Mouse (Mus musculus) lung, postnatal 0 days (tissue): Measurements from ENCODE around the gene Fktn. TPM values are rescaled to one million over a fixed set of nuclear protein-coding genes. Genes with fewer than 3 reads are reported as not detected.

Experiments used
- ATAC-seq: fragments of 200-750 bp; cut with Nextera tagmentation; 2 replicates; pipeline ENCODE4 v1.8.0; 2017; ENCODE audit warnings: moderate library complexity
- DNase-seq: peaks from one replicate; pipeline ENCODE4 v3.0.0-alpha.2; 2016; ENCODE audit warnings: low spot score
- H3K27ac ChIP-seq: fragments of 300-500 bp; sonication (generic); 2 replicates; pipeline ENCODE4 v1.5.1; 2014; ENCODE audit warnings: antibody characterized with exemption, mild to moderate bottlenecking, low read length, mixed read lengths
- H3K27me3 ChIP-seq: fragments of 300-500 bp; sonication (generic); replicated peaks from 2 replicates; pipeline ENCODE4 v1.6.1; 2014; ENCODE audit warnings: low read length, mixed read lengths; ENCODE audit not compliant: insufficient read depth
- H3K36me3 ChIP-seq: fragments of 300-500 bp; sonication (generic); 2 replicates; pipeline ENCODE4 v1.6.1; 2014; ENCODE audit warnings: low read length, mixed read lengths; ENCODE audit not compliant: insufficient read depth
- H3K4me1 ChIP-seq: fragments of 300-500 bp; sonication (generic); 2 replicates; pipeline ENCODE4 v1.6.1; 2014; ENCODE audit warnings: antibody characterized with exemption, low read depth, low read length, mixed read lengths; ENCODE audit not compliant: insufficient read depth
- H3K4me2 ChIP-seq: fragments of 300-500 bp; sonication (generic); replicated peaks from 2 replicates; pipeline ENCODE4 v1.6.1; 2014; ENCODE audit warnings: low read depth, mild to moderate bottlenecking, low read length, moderate library complexity, mixed read lengths
- H3K4me3 ChIP-seq: fragments of 300-500 bp; sonication (generic); 2 replicates; pipeline ENCODE4 v1.5.1; 2014; ENCODE audit warnings: low read depth, low read length
- H3K9ac ChIP-seq: fragments of 300-500 bp; sonication (generic); replicated peaks from 2 replicates; pipeline ENCODE4 v1.6.1; 2014; ENCODE audit warnings: low read depth, mild to moderate bottlenecking
- H3K9me3 ChIP-seq: fragments of 300-500 bp; sonication (generic); 2 replicates; pipeline ENCODE4 v1.6.1; 2016; ENCODE audit warnings: low read length, mixed read lengths
- CTCF ChIP-seq: IDR thresholded peaks from 2 replicates; pipeline ENCODE4 v1.5.1; 2016; ENCODE audit warnings: antibody characterized with exemption, mild to moderate bottlenecking
- EP300 ChIP-seq: IDR thresholded peaks from 2 replicates; pipeline ENCODE4 v1.6.1; 2016; ENCODE audit warnings: antibody characterized with exemption, mild to moderate bottlenecking, control low read depth
- WGBS: fragments of 180-500 bp; shearing (Covaris S2); extraction: QIAGEN DNeasy Blood & Tissue Kit; methylation state at CpG from one replicate; pipeline ENCODE4 v1.1.7; 2014; 5-methylcytosine and 5-hydroxymethylcytosine counted together
- polyA plus RNA-seq: library from polyadenylated mRNA; unstranded; fragments of >200 nt; fragmentation: Nextera tagmentation; extraction: Ambion mirVana; gene quantifications from 2 replicates; pipeline ENCODE4 v1.2.1, GENCODE M21; 2015

Gene Fktn
- polyA plus RNA-seq, 1 experiment from 2014 or later = 8.8 TPM

DNA sequence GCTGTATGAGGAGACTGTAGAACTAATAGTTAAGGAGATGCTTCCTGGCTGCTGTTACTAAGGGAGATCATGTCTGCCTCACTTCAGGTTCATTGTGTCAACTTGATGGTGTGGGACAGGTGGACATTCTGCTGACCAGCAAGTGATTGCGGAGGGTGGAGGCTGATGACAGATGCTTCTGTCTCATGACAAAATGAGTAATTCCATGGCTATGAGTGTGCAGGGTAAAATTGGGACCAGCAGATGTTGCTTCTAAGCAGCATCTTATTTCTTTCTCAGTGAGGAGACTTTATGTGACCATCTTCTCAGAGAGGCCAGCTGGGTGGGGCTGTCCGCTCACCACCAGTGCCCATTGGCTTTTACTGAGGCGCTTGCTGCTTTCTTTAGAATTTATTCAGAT, 45.9 kb downstream of the Fktn start:
- H3K36me3 ChIP-seq = 0 out of 2 replicates have a peak, but pooled peaks cover 5% of the 10 kb centered on the region
- no peaks in the 10 kb centered on the region for H3K27me3 ChIP-seq
- H3K4me2 ChIP-seq = no peak overlapping the region
- no peak overlapping the region for H3K27ac ChIP-seq
- no peak overlapping the region for H3K4me3 ChIP-seq
- no peak for DNase-seq
- H3K9ac ChIP-seq = no peak overlapping the region
- no peaks in the 10 kb centered on the region for H3K4me1 ChIP-seq
- ATAC-seq = no peak
- TF ChIP-seq EP300 (no peak), CTCF (no peak)
- WGBS = 97% methylated on average over 3 of the region's 3 CpGs
- no peaks in the 10 kb centered on the region for H3K9me3 ChIP-seq

DNA sequence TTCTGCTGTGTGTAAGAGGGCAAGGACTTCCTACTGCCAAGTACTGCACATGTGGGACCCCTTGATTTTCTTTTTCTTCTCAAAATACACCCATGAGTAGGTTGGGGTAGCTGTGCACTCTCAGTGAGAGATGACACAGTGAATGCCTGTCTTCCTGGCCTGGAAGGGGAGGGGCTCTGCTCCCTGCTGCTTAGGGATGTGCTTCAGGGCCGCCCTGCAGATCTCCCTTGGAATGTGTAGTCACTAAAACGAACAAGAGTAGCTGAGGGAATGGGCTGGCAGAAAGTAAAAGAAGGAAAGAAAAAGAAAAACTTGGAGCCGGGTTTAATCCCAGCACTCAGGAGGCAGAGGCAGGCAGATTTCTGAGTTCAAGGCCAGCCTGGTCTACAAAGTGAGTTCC, 48.7 kb downstream of the Fktn start:
- ATAC-seq = no peak
- WGBS = 49% methylated on average over 3 of the region's 3 CpGs

GRCm38 (mm10) chr4:53770958-53771735, 57.3 kb downstream of the Fktn start:
- ATAC-seq (no peak), DNase-seq (no peak)
- H3K9me3 ChIP-seq = no peaks in the 10 kb centered on the region
- no peak overlapping the region for H3K27ac ChIP-seq
- no peak for TF ChIP-seq CTCF
- no peak for TF ChIP-seq EP300
- no peak overlapping the region for H3K4me3 ChIP-seq
- no peaks in the 10 kb centered on the region for H3K4me1 ChIP-seq
- no peaks in the 10 kb centered on the region for H3K27me3 ChIP-seq
- H3K36me3 ChIP-seq = no peaks in the 10 kb centered on the region
- no peak overlapping the region for H3K4me2 ChIP-seq
- no peak overlapping the region for H3K9ac ChIP-seq
- 42% methylated on average over 6 of the region's 6 CpGs for WGBS

More for the DNA sequence above, 48.7 kb downstream of the Fktn start:
- Histone ChIP-seq H3K9me3 (no peaks in the 10 kb centered on the region), H3K4me3 (no peak overlapping the region), H3K4me2 (no peak overlapping the region), H3K4me1 (no peaks in the 10 kb centered on the region), H3K27me3 (no peaks in the 10 kb centered on the region), H3K27ac (no peak overlapping the region), H3K36me3 (0 out of 2 replicates have a peak, but pooled peaks cover 5% of the 10 kb centered on the region), H3K9ac (no peak overlapping the region)
- TF ChIP-seq CTCF (no peak), EP300 (no peak)
- no peak for DNase-seq

DNA sequence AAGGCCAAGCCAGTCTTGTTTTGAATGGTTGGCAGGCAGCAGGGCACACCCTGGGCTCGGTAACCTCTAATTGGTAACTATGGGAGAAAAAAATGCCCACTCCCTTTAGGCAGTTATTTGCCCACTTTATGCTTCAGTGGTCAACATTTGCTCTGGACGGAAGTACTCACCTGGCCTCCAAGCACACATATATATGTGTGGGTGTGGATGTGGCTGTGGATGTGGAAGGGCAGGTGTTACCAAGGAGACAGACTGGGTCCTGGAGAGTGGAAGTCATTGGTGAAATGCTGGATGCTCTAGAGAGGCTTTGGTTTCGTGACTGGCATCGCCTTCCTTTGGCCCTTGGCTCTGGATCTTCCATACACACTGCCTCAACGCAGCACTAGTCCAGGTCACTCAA, 58.2 kb downstream of the Fktn start:
- H3K4me1 ChIP-seq = no peaks in the 10 kb centered on the region
- no peak for DNase-seq
- no peak overlapping the region for H3K4me3 ChIP-seq
- TF ChIP-seq CTCF = no peak
- no peak for TF ChIP-seq EP300
- no peaks in the 10 kb centered on the region for H3K9me3 ChIP-seq
- no peaks in the 10 kb centered on the region for H3K36me3 ChIP-seq
- no peak overlapping the region for H3K9ac ChIP-seq
- ATAC-seq = peak; percentile 35; the same call in 1 of the 2 replicates
- H3K4me2 ChIP-seq = no peak overlapping the region
- no peak overlapping the region for H3K27ac ChIP-seq
- no peaks in the 10 kb centered on the region for H3K27me3 ChIP-seq
- WGBS = 74% methylated on average over 5 of the region's 5 CpGs

- H3K4me3 ChIP-seq = no peak overlapping the region
- H3K4me1 ChIP-seq = no peaks in the 10 kb centered on the region
- DNase-seq (no peak), ATAC-seq (no peak)
- no peak overlapping the region for H3K4me2 ChIP-seq
- H3K9me3 ChIP-seq = no peaks in the 10 kb centered on the region
- TF ChIP-seq EP300 (no peak), CTCF (no peak)
- H3K27ac ChIP-seq = no peak overlapping the region
- WGBS = 51% methylated on average over 6 of the region's 6 CpGs
- no peak overlapping the region for H3K9ac ChIP-seq
- no peaks in the 10 kb centered on the region for H3K36me3 ChIP-seq
- no peaks in the 10 kb centered on the region for H3K27me3 ChIP-seq
Observed at GRCm38 (mm10) chr4:53773911-53774310, 60.1 kb downstream of the Fktn start.

DNA sequence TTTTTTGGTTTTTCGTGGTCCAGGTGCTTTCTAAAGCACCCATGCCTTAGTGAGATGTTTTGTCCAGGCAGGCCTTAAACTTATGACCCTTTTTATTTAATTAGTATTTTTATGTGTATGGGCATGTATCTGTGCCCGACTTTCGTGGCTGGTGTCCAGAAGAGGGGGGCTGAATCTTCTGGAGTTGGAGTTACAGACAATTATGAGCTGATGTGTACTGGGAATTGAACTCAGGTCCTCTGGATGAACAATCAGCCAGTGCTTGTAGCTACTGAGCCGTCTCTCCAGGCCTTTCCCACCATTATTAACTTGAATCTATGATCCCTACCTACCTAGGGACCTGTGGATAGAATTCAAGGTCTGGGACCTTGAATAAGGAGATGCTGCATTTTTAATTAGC, 67.6 kb downstream of the Fktn start:
- no peak for DNase-seq
- 74% methylated on average over 4 of the region's 4 CpGs for WGBS

More for the DNA sequence above, 67.6 kb downstream of the Fktn start:
- no peaks in the 10 kb centered on the region for H3K9me3 ChIP-seq
- H3K4me2 ChIP-seq = no peak overlapping the region
- H3K36me3 ChIP-seq = no peaks in the 10 kb centered on the region
- no peak for ATAC-seq
- H3K4me3 ChIP-seq = no peak overlapping the region
- 0 out of 2 replicates have a peak, but pooled peaks cover 3% of the 10 kb centered on the region for H3K4me1 ChIP-seq
- H3K27me3 ChIP-seq = no peaks in the 10 kb centered on the region
- no peak for TF ChIP-seq EP300
- TF ChIP-seq CTCF = no peak
- no peak overlapping the region for H3K27ac ChIP-seq
- H3K9ac ChIP-seq = no peak overlapping the region
